Mouse (Mus musculus) lung, adult 2 months (tissue): Measurements from ENCODE around the gene Adrm1. TPM values are rescaled to one million over a fixed set of nuclear protein-coding genes. Genes with fewer than 3 reads are reported as not detected.
"Not testable (repeated sequence)": the region's sequence is repeated elsewhere in the genome, so short reads cannot be mapped to it uniquely, and the experiment has no call there.

Source experiments
- DNase-seq: peaks from one replicate; pipeline ENCODE4 v3.0.0; 2022
- H3K4me1 ChIP-seq: fragments of 200-500 bp; 2 replicates; pipeline ENCODE4 v1.6.1; 2011; ENCODE audit warnings: low read length; ENCODE audit not compliant: control insufficient read depth, insufficient read depth
- H3K4me3 ChIP-seq: fragments of 200-500 bp; replicated peaks from 2 replicates; pipeline ENCODE3; 2011; ENCODE audit warnings: low read depth, mild to moderate bottlenecking, control low read depth, low read length; ENCODE audit errors: extremely low read depth
- CTCF ChIP-seq: fragments of 200-500 bp; IDR thresholded peaks from 2 replicates; pipeline ENCODE4 v1.5.1; 2011; ENCODE audit warnings: mild to moderate bottlenecking, low read length, control low read depth; ENCODE audit not compliant: insufficient read depth
- POLR2A ChIP-seq: fragments of 200-500 bp; IDR thresholded peaks from 2 replicates; pipeline ENCODE4 v1.6.1; 2011; ENCODE audit warnings: low read depth, mild to moderate bottlenecking, control low read depth, low read length, borderline replicate concordance; ENCODE audit errors: extremely low read depth
- WGBS: fragments of 180-500 bp; shearing (Covaris S2); methylation state at CpG from one replicate; pipeline ENCODE4 v1.1.7; 2018; 5-methylcytosine and 5-hydroxymethylcytosine counted together
- polyA plus RNA-seq: library from polyadenylated mRNA; depleted of rRNA; stranded (reverse); fragments of >200 nt; gene quantifications from 2 replicates; pipeline ENCODE4 v1.2.3, GENCODE M21; 2012

The Adrm1 gene
- polyA plus RNA-seq, 1 experiment: 108 TPM

- Histone ChIP-seq H3K4me1 (no peaks in the 10 kb centered on the region), H3K4me3 (no peak overlapping the region)
- TF ChIP-seq CTCF (no peak), POLR2A (no peak)
- WGBS: 92% methylated on average over 3 of the region's 3 CpGs
- DNase-seq: no peak
Observed at GRCm38 (mm10) chr2:180158627-180159026, 12.7 kb upstream of the Adrm1 start.

GRCm38 (mm10) chr2:180165855-180166254 lies 5.4 kb upstream of the Adrm1 start:
- Histone ChIP-seq H3K4me1 (peaks cover under 1% of the 10 kb centered on the region; the same call in 1 of the 2 replicates), H3K4me3 (no peak overlapping the region)
- 93% methylated on average over 2 of the region's 2 CpGs for WGBS
- TF ChIP-seq POLR2A (no peak), CTCF (no peak)
- DNase-seq: no peak

- TF ChIP-seq CTCF (no peak), POLR2A (no peak)
- DNase-seq: no peak
Observed at GRCm38 (mm10) chr2:180166869-180167268, 4.4 kb upstream of the Adrm1 start.

GRCm38 (mm10) chr2:180170151-180170805 lies 1.0 kb upstream of the Adrm1 start:
- 81% methylated on average over 11 of the region's 11 CpGs for WGBS
- no peak overlapping the region for H3K4me3 ChIP-seq
- H3K4me1 ChIP-seq: peaks cover 21% of the 10 kb centered on the region
- no peak for DNase-seq
- no peak for TF ChIP-seq POLR2A
- TF ChIP-seq CTCF: no peak

More at GRCm38 (mm10) chr2:180166869-180167268, 4.4 kb upstream of the Adrm1 start:
- Histone ChIP-seq H3K4me3 (no peak overlapping the region), H3K4me1 (peaks cover 4% of the 10 kb centered on the region; the same call in 1 of the 2 replicates)
- 79% methylated on average over 2 of the region's 2 CpGs for WGBS

GRCm38 (mm10) chr2:180171522-180172070 lies 311 bp downstream of the Adrm1 start:
- under 1% methylated on average over 67 of the region's 80 CpGs for WGBS
- DNase-seq: no peak

GRCm38 (mm10) chr2:180172152-180172551 lies 867 bp downstream of the Adrm1 start:
- WGBS: 2% methylated on average over 9 of the region's 9 CpGs
- Histone ChIP-seq H3K4me1 (peaks cover 21% of the 10 kb centered on the region), H3K4me3 (peak overlapping the region; percentile 71)
- no peak for DNase-seq
- TF ChIP-seq CTCF (no peak), POLR2A (no peak)

More at GRCm38 (mm10) chr2:180171522-180172070, 311 bp downstream of the Adrm1 start:
- peaks cover 21% of the 10 kb centered on the region for H3K4me1 ChIP-seq
- peak overlapping the region; percentile 88 for H3K4me3 ChIP-seq
- TF ChIP-seq POLR2A (peak; percentile 76), CTCF (no peak)

- peaks cover 21% of the 10 kb centered on the region for H3K4me1 ChIP-seq
- no peak overlapping the region for H3K4me3 ChIP-seq
- no peak for DNase-seq
- WGBS: 65% methylated on average over 4 of the region's 4 CpGs
- TF ChIP-seq POLR2A: no peak
- no peak for TF ChIP-seq CTCF
Observed at GRCm38 (mm10) chr2:180173163-180173562, 1.9 kb downstream of the Adrm1 start.

- peaks cover 21% of the 10 kb centered on the region for H3K4me1 ChIP-seq
- DNase-seq, H3K4me3 ChIP-seq: not testable (repeated sequence)
- 59% methylated on average over 8 of the region's 8 CpGs for WGBS
Observed at GRCm38 (mm10) chr2:180173711-180174110, 2.4 kb downstream of the Adrm1 start.

GRCm38 (mm10) chr2:180174121-180174520 lies 2.8 kb downstream of the Adrm1 start:
- DNase-seq: no peak
- WGBS: 78% methylated on average over 5 of the region's 5 CpGs
- TF ChIP-seq CTCF (no peak), POLR2A (no peak)
- Histone ChIP-seq H3K4me1 (peaks cover 21% of the 10 kb centered on the region), H3K4me3 (no peak overlapping the region)

GRCm38 (mm10) chr2:180175725-180176124 lies 4.4 kb downstream of the Adrm1 start:
- no peak for TF ChIP-seq POLR2A
- no peak for TF ChIP-seq CTCF
- Histone ChIP-seq H3K4me1 (peaks cover 21% of the 10 kb centered on the region), H3K4me3 (no peak overlapping the region)
- no peak for DNase-seq
- WGBS: 88% methylated on average over 7 of the region's 7 CpGs
